Mouse (Mus musculus): ENCODE results near the gene Lmf2.
A peak's percentile ranks its signal among the peaks of the same experiment; 100 is the strongest.

The Lmf2 gene

GRCm38 (mm10) chr15:89316146-89316545 is 39.3 kb downstream of the Lmf2 start:
- peak; percentile 79 for DNase-seq (ENCODE audit: low read depth, low spot score)

GRCm38 (mm10) chr15:89315190-89315731 is 40.2 kb downstream of the Lmf2 start, which contains the start of gene Sbf1:
TSS of gene Sbf1 (minus strand) at chr15:89315311.
- DNase-seq (ENCODE audit: low read depth, low spot score): peak; percentile 96

GRCm38 (mm10) chr15:89314511-89315189 is 40.8 kb downstream of the Lmf2 start:
- DNase-seq (ENCODE audit: low read depth, low spot score): peak; percentile 64

- DNase-seq (ENCODE audit: low read depth, low spot score): no peak
These were observed 41.4 kb downstream of the Lmf2 start for GRCm38 (mm10) chr15:89314107-89314506.

- no peak for DNase-seq (ENCODE audit: low read depth, low spot score)
These were observed 42.1 kb downstream of the Lmf2 start for GRCm38 (mm10) chr15:89313359-89313758.

GRCm38 (mm10) chr15:89309962-89310498 is 45.4 kb downstream of the Lmf2 start:
- DNase-seq (ENCODE audit: low read depth, low spot score): no peak

GRCm38 (mm10) chr15:89308406-89309139 is 46.9 kb downstream of the Lmf2 start:
- no peak for DNase-seq (ENCODE audit: low read depth, low spot score)

DNA sequence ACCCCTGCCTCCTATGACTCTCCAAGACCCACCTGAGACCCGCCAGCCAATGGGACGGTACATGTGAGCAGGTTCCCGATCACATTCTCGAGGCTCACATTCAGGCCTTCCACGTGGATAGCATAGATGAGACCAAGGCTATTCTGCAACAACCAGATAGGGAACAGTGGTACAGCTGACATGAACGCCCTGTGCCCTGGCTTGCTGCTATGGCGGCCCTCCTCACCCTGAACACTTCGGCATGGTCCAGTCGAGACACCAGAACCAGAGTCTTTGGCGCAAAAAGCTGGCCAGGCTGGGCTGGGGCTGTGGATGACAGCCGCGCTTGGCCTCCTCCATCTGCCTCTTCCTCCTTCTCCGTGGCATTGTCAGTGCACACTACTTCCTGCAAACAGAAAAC is 48.0 kb downstream of the Lmf2 start:
- no peak for DNase-seq (ENCODE audit: low read depth, low spot score)

GRCm38 (mm10) chr15:89305966-89306365 is 49.5 kb downstream of the Lmf2 start:
- no peak for DNase-seq (ENCODE audit: low read depth, low spot score)
